Mouse (Mus musculus): ENCODE results near the gene Hoxc10. TPM values are rescaled to one million over a fixed set of nuclear protein-coding genes. Genes with fewer than 3 reads are reported as not detected.
A peak's percentile ranks its signal among the peaks of the same experiment; 100 is the strongest.

The Hoxc10 gene
- polyA plus RNA-seq, 1 experiment from 2014 or later: not detected

GRCm38 (mm10) chr15:102942739-102943467, 23.7 kb upstream of the Hoxc10 start:
- Histone ChIP-seq H3K9me3 (ENCODE audit: control insufficient read depth, low read length) (no peaks in the 10 kb centered on the region), H3K4me2 (ENCODE audit: low read length) (peak overlapping the region; percentile 36), H3K4me1 (ENCODE audit: control insufficient read depth, insufficient read depth, low read depth, low read length) (peaks cover 3% of the 10 kb centered on the region; the same call in 1 of the 2 replicates), H3K27ac (ENCODE audit: low read depth, low read length) (no peak overlapping the region), H3K4me3 (ENCODE audit: low read length) (peak overlapping the region; percentile 16), H3K9ac (ENCODE audit: low read depth, low read length) (no peak overlapping the region), H3K36me3 (ENCODE audit: control insufficient read depth, insufficient read depth, low read length) (no peaks in the 10 kb centered on the region), H3K27me3 (replicated peaks; ENCODE audit: control insufficient read depth, insufficient read depth, low read length) (peaks cover 87% of the 10 kb centered on the region)
- no peak for ATAC-seq
- WGBS: under 1% methylated on average over 42 of the region's 53 CpGs

GRCm38 (mm10) chr15:102943468-102943813, 23.2 kb upstream of the Hoxc10 start:
- Histone ChIP-seq H3K36me3 (ENCODE audit: control insufficient read depth, insufficient read depth, low read length) (no peaks in the 10 kb centered on the region), H3K9ac (ENCODE audit: low read depth, low read length) (no peak overlapping the region), H3K4me2 (ENCODE audit: low read length) (no peak overlapping the region), H3K4me3 (ENCODE audit: low read length) (no peak overlapping the region), H3K9me3 (ENCODE audit: control insufficient read depth, low read length) (no peaks in the 10 kb centered on the region), H3K27ac (ENCODE audit: low read depth, low read length) (no peak overlapping the region), H3K4me1 (ENCODE audit: control insufficient read depth, insufficient read depth, low read depth, low read length) (peaks cover 3% of the 10 kb centered on the region; the same call in 1 of the 2 replicates), H3K27me3 (replicated peaks; ENCODE audit: control insufficient read depth, insufficient read depth, low read length) (peaks cover 87% of the 10 kb centered on the region)
- 3% methylated on average over 5 of the region's 5 CpGs for WGBS
- no peak for ATAC-seq

- H3K27me3 ChIP-seq (replicated peaks; ENCODE audit: control insufficient read depth, insufficient read depth, low read length): peaks cover 84% of the 10 kb centered on the region
- H3K27ac ChIP-seq (ENCODE audit: low read depth, low read length): no peak overlapping the region
- H3K9me3 ChIP-seq (ENCODE audit: control insufficient read depth, low read length): no peaks in the 10 kb centered on the region
- WGBS: 6% methylated on average over 22 of the region's 22 CpGs
- H3K36me3 ChIP-seq (ENCODE audit: control insufficient read depth, insufficient read depth, low read length): no peaks in the 10 kb centered on the region
- H3K9ac ChIP-seq (ENCODE audit: low read depth, low read length): no peak overlapping the region
- ATAC-seq: no peak
- H3K4me3 ChIP-seq (ENCODE audit: low read length): no peak overlapping the region
- no peak overlapping the region for H3K4me2 ChIP-seq (ENCODE audit: low read length)
- peaks cover 3% of the 10 kb centered on the region; the same call in 1 of the 2 replicates for H3K4me1 ChIP-seq (ENCODE audit: control insufficient read depth, insufficient read depth, low read depth, low read length)
These were observed 21.2 kb upstream of the Hoxc10 start for GRCm38 (mm10) chr15:102945185-102946077.

GRCm38 (mm10) chr15:102947276-102947675, 19.3 kb upstream of the Hoxc10 start:
- H3K9me3 ChIP-seq (ENCODE audit: control insufficient read depth, low read length): no peaks in the 10 kb centered on the region
- WGBS: 2% methylated on average over 9 of the region's 9 CpGs
- no peaks in the 10 kb centered on the region for H3K36me3 ChIP-seq (ENCODE audit: control insufficient read depth, insufficient read depth, low read length)
- peaks cover 3% of the 10 kb centered on the region; the same call in 1 of the 2 replicates for H3K4me1 ChIP-seq (ENCODE audit: control insufficient read depth, insufficient read depth, low read depth, low read length)
- no peak overlapping the region for H3K27ac ChIP-seq (ENCODE audit: low read depth, low read length)
- H3K4me2 ChIP-seq (ENCODE audit: low read length): no peak overlapping the region
- peaks cover 85% of the 10 kb centered on the region for H3K27me3 ChIP-seq (replicated peaks; ENCODE audit: control insufficient read depth, insufficient read depth, low read length)
- ATAC-seq: no peak
- no peak overlapping the region for H3K9ac ChIP-seq (ENCODE audit: low read depth, low read length)
- no peak overlapping the region for H3K4me3 ChIP-seq (ENCODE audit: low read length)

- Histone ChIP-seq H3K4me3 (ENCODE audit: low read length) (no peak overlapping the region), H3K9ac (ENCODE audit: low read depth, low read length) (no peak overlapping the region), H3K9me3 (ENCODE audit: control insufficient read depth, low read length) (no peaks in the 10 kb centered on the region), H3K4me1 (ENCODE audit: control insufficient read depth, insufficient read depth, low read depth, low read length) (no peaks in the 10 kb centered on the region), H3K27me3 (replicated peaks; ENCODE audit: control insufficient read depth, insufficient read depth, low read length) (peaks cover 85% of the 10 kb centered on the region), H3K36me3 (ENCODE audit: control insufficient read depth, insufficient read depth, low read length) (no peaks in the 10 kb centered on the region), H3K27ac (ENCODE audit: low read depth, low read length) (no peak overlapping the region), H3K4me2 (ENCODE audit: low read length) (no peak overlapping the region)
- no peak for ATAC-seq
- WGBS: 12% methylated on average over 2 of the region's 2 CpGs
These were observed 17.8 kb upstream of the Hoxc10 start for GRCm38 (mm10) chr15:102948842-102949241.

GRCm38 (mm10) chr15:102949696-102950095, 16.9 kb upstream of the Hoxc10 start:
- 2% methylated on average over 20 of the region's 20 CpGs for WGBS
- H3K27me3 ChIP-seq (replicated peaks; ENCODE audit: control insufficient read depth, insufficient read depth, low read length): peaks cover 79% of the 10 kb centered on the region
- no peaks in the 10 kb centered on the region for H3K4me1 ChIP-seq (ENCODE audit: control insufficient read depth, insufficient read depth, low read depth, low read length)
- H3K27ac ChIP-seq (ENCODE audit: low read depth, low read length): no peak overlapping the region
- H3K4me2 ChIP-seq (ENCODE audit: low read length): no peak overlapping the region
- no peaks in the 10 kb centered on the region for H3K9me3 ChIP-seq (ENCODE audit: control insufficient read depth, low read length)
- no peak for ATAC-seq
- no peak overlapping the region for H3K4me3 ChIP-seq (ENCODE audit: low read length)
- no peak overlapping the region for H3K9ac ChIP-seq (ENCODE audit: low read depth, low read length)
- H3K36me3 ChIP-seq (ENCODE audit: control insufficient read depth, insufficient read depth, low read length): no peaks in the 10 kb centered on the region

GRCm38 (mm10) chr15:102950877-102951276, 15.7 kb upstream of the Hoxc10 start:
- no peak overlapping the region for H3K27ac ChIP-seq (ENCODE audit: low read depth, low read length)

GRCm38 (mm10) chr15:102953561-102953960, 13.0 kb upstream of the Hoxc10 start:
- no peak overlapping the region for H3K27ac ChIP-seq (ENCODE audit: low read depth, low read length)
- H3K27me3 ChIP-seq (replicated peaks; ENCODE audit: control insufficient read depth, insufficient read depth, low read length): peaks cover 78% of the 10 kb centered on the region
- no peak overlapping the region for H3K9ac ChIP-seq (ENCODE audit: low read depth, low read length)
- H3K9me3 ChIP-seq (ENCODE audit: control insufficient read depth, low read length): no peaks in the 10 kb centered on the region
- no peak overlapping the region for H3K4me2 ChIP-seq (ENCODE audit: low read length)
- no peak for ATAC-seq
- 2% methylated on average over 6 of the region's 6 CpGs for WGBS
- H3K4me3 ChIP-seq (ENCODE audit: low read length): no peak overlapping the region
- H3K36me3 ChIP-seq (ENCODE audit: control insufficient read depth, insufficient read depth, low read length): no peaks in the 10 kb centered on the region
- H3K4me1 ChIP-seq (ENCODE audit: control insufficient read depth, insufficient read depth, low read depth, low read length): no peaks in the 10 kb centered on the region; the same call in 1 of the 2 replicates

More at GRCm38 (mm10) chr15:102950877-102951276, 15.7 kb upstream of the Hoxc10 start:
- no peaks in the 10 kb centered on the region for H3K36me3 ChIP-seq (ENCODE audit: control insufficient read depth, insufficient read depth, low read length)
- no peak overlapping the region for H3K4me2 ChIP-seq (ENCODE audit: low read length)
- peaks cover 78% of the 10 kb centered on the region for H3K27me3 ChIP-seq (replicated peaks; ENCODE audit: control insufficient read depth, insufficient read depth, low read length)
- no peak overlapping the region for H3K9ac ChIP-seq (ENCODE audit: low read depth, low read length)
- H3K9me3 ChIP-seq (ENCODE audit: control insufficient read depth, low read length): no peaks in the 10 kb centered on the region
- 13% methylated on average over 2 of the region's 2 CpGs for WGBS
- no peaks in the 10 kb centered on the region; the same call in 1 of the 2 replicates for H3K4me1 ChIP-seq (ENCODE audit: control insufficient read depth, insufficient read depth, low read depth, low read length)
- H3K4me3 ChIP-seq (ENCODE audit: low read length): no peak overlapping the region
- no peak for ATAC-seq
